Mouse (Mus musculus) ES-CJ7 (cell line): ENCODE data around the gene Gadd45g.

Experiments
- DNase-seq: peaks from one replicate; pipeline ENCODE4 v3.0.0; 2011; ENCODE audit warnings: low read depth, low spot score

The Gadd45g gene

DNA sequence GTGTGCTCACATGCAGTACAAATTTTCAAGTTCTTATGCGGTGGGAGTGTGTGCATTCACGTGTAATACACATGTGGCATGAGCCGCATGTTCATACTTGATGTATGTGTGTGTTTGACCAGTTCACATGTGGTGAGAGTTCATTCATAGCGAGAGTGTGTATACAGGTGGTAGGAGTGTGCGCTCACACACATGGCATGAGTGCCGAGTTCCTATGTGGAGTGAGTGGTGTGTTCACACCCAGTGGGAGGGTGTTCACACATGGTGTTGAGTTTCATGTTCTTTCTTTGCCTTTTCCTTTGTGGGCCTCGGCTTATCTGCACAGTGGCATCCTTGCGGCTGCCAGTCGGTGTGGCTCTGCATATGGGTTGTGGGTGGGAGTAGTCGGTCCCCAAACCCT lies 39.1 kb downstream of the Gadd45g start:
- DNase-seq, result no peak

DNA sequence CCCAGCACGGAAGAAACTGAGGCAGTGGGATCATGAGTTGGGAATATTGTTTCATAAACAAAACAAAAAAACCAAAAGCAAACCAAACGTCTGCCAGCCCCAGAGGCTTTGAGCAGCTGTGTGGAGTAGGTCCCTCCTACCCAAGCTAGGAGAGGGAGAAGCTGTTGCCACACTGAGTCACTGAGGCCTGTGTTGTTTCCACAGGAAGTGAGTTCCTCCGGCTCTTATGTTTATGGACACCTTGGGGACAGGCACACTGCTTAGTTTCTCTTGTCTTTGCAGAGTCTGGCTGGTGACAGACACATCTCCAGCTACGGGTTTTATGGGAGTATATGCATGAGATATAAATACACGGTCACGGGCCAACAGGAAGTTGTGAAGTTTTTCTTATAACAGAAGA lies 39.6 kb downstream of the Gadd45g start:
- no peak for DNase-seq

DNA sequence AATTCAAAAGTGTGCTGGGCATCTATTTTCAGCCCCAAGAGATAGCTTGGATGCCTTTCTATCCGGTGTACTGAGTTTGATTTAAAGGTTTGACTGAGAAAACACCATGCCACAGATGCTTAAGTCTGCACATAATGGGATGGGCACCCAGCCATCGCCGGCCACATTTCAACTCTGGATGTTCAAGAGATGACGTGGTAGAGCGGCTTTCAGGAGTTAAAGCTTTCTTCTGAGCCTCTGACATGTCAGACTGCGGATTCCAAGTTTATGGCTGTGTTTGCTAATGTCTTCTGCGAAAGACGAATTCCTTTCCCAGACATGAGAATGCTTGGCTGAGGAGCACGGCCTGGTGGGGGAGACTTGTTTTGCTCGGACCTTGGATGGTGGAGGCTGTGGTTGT lies 40.2 kb downstream of the Gadd45g start:
- no peak for DNase-seq

DNA sequence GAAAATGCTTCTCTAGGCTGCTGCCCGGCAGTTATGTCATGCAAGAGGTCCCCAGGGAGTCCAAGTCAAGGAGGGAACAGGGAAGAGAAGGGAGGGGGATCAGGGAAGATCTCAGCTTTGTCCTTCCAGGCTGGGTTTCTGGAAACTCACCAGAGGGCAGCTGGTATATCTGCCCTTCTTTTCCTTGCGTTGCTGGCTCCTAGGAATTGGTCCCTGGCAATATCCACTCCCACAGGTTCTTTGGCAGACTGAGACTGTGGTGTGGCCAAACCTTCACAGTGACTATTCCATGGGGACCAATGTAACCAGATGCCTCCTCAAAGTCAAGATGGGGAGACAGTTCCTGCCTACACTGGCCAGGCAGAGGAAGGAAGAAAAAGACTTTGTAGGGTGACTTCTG lies 41.9 kb downstream of the Gadd45g start:
- no peak for DNase-seq

DNA sequence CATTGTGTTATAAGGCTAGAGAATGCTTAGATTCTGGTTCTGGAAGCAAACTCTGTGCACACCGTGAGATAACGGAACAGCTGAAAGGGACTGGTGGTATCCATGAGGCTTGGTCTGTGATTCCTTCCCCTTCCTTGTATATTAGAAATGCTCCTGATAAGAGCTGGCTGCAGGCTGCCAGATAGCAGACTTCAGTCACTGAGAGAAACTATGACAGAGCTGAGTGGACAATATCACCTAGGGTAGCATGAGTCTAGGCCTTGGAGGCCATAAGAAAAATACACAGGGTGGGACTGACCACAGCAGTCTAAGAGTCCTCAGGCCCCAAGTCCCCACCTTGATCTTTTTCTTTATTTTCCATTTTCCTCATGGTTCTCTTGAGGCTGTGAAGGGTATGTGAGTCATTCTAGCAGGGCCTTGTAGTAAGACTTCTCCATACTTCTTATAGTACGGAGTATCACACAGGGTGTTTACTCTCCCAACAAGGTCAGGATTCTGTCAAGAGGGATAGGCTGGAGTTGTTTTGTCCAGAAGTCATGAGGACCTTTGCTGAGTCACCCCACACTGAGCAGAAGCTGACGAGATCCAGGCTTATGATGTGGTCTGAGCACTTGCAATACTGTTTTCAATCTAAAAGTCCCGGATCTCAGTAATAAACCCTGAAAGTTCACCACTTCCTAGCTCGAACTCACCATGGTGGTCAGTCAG lies 45.5 kb downstream of the Gadd45g start:
- DNase-seq, result no peak

DNA sequence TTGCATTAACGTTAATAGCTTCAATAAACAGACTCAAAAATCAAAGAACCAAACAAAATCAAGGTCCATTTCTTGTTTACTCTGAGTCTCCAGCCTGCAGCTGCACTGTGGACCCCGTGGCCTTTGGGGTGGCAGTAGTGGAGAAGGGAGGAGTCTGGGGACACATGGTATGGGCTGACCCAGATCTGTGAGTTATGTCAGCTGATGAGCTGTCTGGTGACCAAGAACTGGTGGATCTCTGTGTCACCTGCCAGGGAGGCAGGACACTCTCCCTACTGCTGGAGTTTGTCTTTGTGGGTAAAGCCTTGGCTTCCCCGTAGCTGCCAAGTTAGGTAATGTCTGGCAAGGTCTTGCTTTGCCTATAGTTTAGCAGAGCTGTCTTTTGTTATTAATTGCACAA lies 51.1 kb downstream of the Gadd45g start:
- no peak for DNase-seq
